ENCODE assay signal across 7 mouse cellular contexts in genomic region chr4:98817184-98817911, GRCm38 (mm10). TPM values are rescaled to one million over a fixed set of nuclear protein-coding genes. Genes with fewer than 3 reads are reported as not detected.
DNase-seq lines count a peak whose midpoint lies in the region; ATAC-seq lines count a peak whose summit lies in the region.

Gene Kank4 (minus strand): TSS chr4:98817537.

- H3K9ac ChIP-seq in intestine, embryonic 14.5 days (ENCODE audit: low read length), result peak within 1 kb of the TSS; percentile 57
- peak within 1 kb of the TSS; percentile 26; the same call in 1 of the 2 replicates for H3K9ac ChIP-seq in liver, embryonic 13.5 days
- peak within 1 kb of the TSS; percentile 81 for H3K9ac ChIP-seq in neural tube, embryonic 13.5 days

- DNase-seq in WW6 (ENCODE audit: low read depth, low spot score), result peak; percentile 33
- peak; percentile 19 for DNase-seq in brain, adult 2 months (ENCODE audit: low read depth, low spot score)
- peak; percentile 44 to 61 for DNase-seq in gastrocnemius, postnatal 4 days (ENCODE audit: low spot score in 2 of 2)
- DNase-seq in intestine, embryonic 14.5 days (ENCODE audit: low spot score), result peak; percentile 82
- DNase-seq in liver, embryonic 13.5 days, result no peak
- DNase-seq in urinary bladder, postnatal 4 days (ENCODE audit: low spot score in 2 of 2), result peak; percentile 64 to 77

- H3K36me3 ChIP-seq in intestine, embryonic 14.5 days (ENCODE audit: control insufficient read depth, insufficient read depth, low read length), result no peaks in the 10 kb centered on the region
- H3K36me3 ChIP-seq in liver, embryonic 13.5 days, result no peaks in the 10 kb centered on the region
- H3K36me3 ChIP-seq in neural tube, embryonic 13.5 days, result no peaks in the 10 kb centered on the region

- WGBS in intestine, embryonic 14.5 days, result under 1% methylated on average over 58 of the region's 72 CpGs
- WGBS in liver, embryonic 13.5 days (ENCODE audit: insufficient replicate concordance), result 1% methylated on average over 61 of the region's 72 CpGs
- under 1% methylated on average over 71 of the region's 72 CpGs for WGBS in neural tube, embryonic 13.5 days

- peak within 1 kb of the TSS; percentile 81 for H3K4me2 ChIP-seq in intestine, embryonic 14.5 days (ENCODE audit: low read length)
- H3K4me2 ChIP-seq in liver, embryonic 13.5 days, result peak within 1 kb of the TSS; percentile 66
- peak within 1 kb of the TSS; percentile 99 for H3K4me2 ChIP-seq in neural tube, embryonic 13.5 days

- peak; percentile 81 for ATAC-seq in intestine, embryonic 14.5 days (replicated peaks; ENCODE audit: low FRiP score, low TSS enrichment, low read depth)
- peak; percentile 36; the same call in 1 of the 2 replicates for ATAC-seq in liver, embryonic 13.5 days (ENCODE audit: low read depth)
- peak; percentile 84 for ATAC-seq in neural tube, embryonic 13.5 days (ENCODE audit: low read depth)

- peak within 1 kb of the TSS; percentile 57 for H3K4me3 ChIP-seq in intestine, embryonic 14.5 days (ENCODE audit: low read depth, low read length)
- peak within 1 kb of the TSS; percentile 56 for H3K4me3 ChIP-seq in liver, embryonic 13.5 days (replicated peaks)
- peak within 1 kb of the TSS; percentile 74 for H3K4me3 ChIP-seq in neural tube, embryonic 13.5 days

- H3K27ac ChIP-seq in intestine, embryonic 14.5 days (ENCODE audit: low read depth), result no peak within 1 kb of the TSS
- H3K27ac ChIP-seq in liver, embryonic 13.5 days, result no peak within 1 kb of the TSS
- no peak within 1 kb of the TSS for H3K27ac ChIP-seq in neural tube, embryonic 13.5 days (replicated peaks)

- H3K4me1 ChIP-seq in intestine, embryonic 14.5 days (replicated peaks; ENCODE audit: control insufficient read depth, insufficient read depth, low read length), result peaks cover 18% of the 10 kb centered on the region
- no peaks in the 10 kb centered on the region for H3K4me1 ChIP-seq in liver, embryonic 13.5 days (replicated peaks)
- H3K4me1 ChIP-seq in neural tube, embryonic 13.5 days (replicated peaks), result peaks cover 14% of the 10 kb centered on the region

- no peaks in the 10 kb centered on the region for H3K9me3 ChIP-seq in intestine, embryonic 14.5 days (ENCODE audit: control insufficient read depth, low read length)
- no peaks in the 10 kb centered on the region for H3K9me3 ChIP-seq in liver, embryonic 13.5 days (replicated peaks)
- H3K9me3 ChIP-seq in neural tube, embryonic 13.5 days, result no peaks in the 10 kb centered on the region

- 0 out of 2 replicates have a peak, but pooled peaks cover 5% of the 10 kb centered on the region for H3K27me3 ChIP-seq in intestine, embryonic 14.5 days (replicated peaks; ENCODE audit: control insufficient read depth, insufficient read depth, low read length)
- peaks cover 50% of the 10 kb centered on the region for H3K27me3 ChIP-seq in liver, embryonic 13.5 days
- H3K27me3 ChIP-seq in neural tube, embryonic 13.5 days, result peaks cover 53% of the 10 kb centered on the region

RNA-seq across cellular contexts. Expression of gene Kank4, which starts in this region (rescaled TPM):
- 1 to 10 TPM; 7.0 to 7.7 TPM for total RNA-seq in gastrocnemius, postnatal 4 days (2021)
- 2.9 and 3.3 TPM in 2 replicates for polyA plus RNA-seq in intestine, embryonic 14.5 days (2014; fragmentation: Nextera tagmentation; extraction: Ambion mirVana)
- polyA plus RNA-seq in liver, embryonic 13.5 days (2015; fragmentation: Nextera tagmentation; extraction: Ambion mirVana), result 0.07 and 0.08 TPM in 2 replicates
- polyA plus RNA-seq in neural tube, embryonic 13.5 days (2015; fragmentation: Nextera tagmentation; extraction: Ambion mirVana), result 0.47 and 0.70 TPM in 2 replicates

Comparison
In these comparisons a context has a peak if more than half of its experiments do, and no peak if none do; other contexts are left out.
1. Peak in ATAC-seq, H3K4me3 ChIP-seq, H3K9ac ChIP-seq and H3K4me2 ChIP-seq in liver, embryonic 13.5 days; RNA of the gene not detected or under 1 TPM.
2. Peak in ATAC-seq, H3K4me3 ChIP-seq, H3K9ac ChIP-seq and H3K4me2 ChIP-seq in neural tube, embryonic 13.5 days; RNA of the gene not detected or under 1 TPM.
3. H3K9ac ChIP-seq: peak in every context shown above with its lines; median percentile 81 in neural tube, embryonic 13.5 days; 57 in intestine, embryonic 14.5 days; 26 in liver, embryonic 13.5 days.